Mouse (Mus musculus) myocyte (in vitro differentiated cells): ENCODE results near the gene Runx3. TPM values are rescaled to one million over a fixed set of nuclear protein-coding genes. Genes with fewer than 3 reads are reported as not detected.
A peak's percentile ranks its signal among the peaks of the same experiment; 100 is the strongest.

Source experiments
- H3K27me3 ChIP-seq: one replicate; pipeline ENCODE4 v1.6.1; 2011; ENCODE audit not compliant: control insufficient read depth, insufficient read depth, insufficient read length
- H3K36me3 ChIP-seq: one replicate; pipeline ENCODE4 v1.6.1; 2011; ENCODE audit not compliant: control insufficient read depth, insufficient read depth
- H3K4me2 ChIP-seq: one replicate; pipeline ENCODE4 v1.6.1; 2011; ENCODE audit warnings: low read depth, control low read depth
- H3K4me3 ChIP-seq: one replicate; pipeline ENCODE4 v1.5.1; 2011; ENCODE audit warnings: mild to moderate bottlenecking, control low read depth, moderate library complexity
- H3K79me2 ChIP-seq: one replicate; pipeline ENCODE4 v1.6.1; 2011; ENCODE audit not compliant: control insufficient read depth, insufficient read depth
- H3ac ChIP-seq: one replicate; pipeline ENCODE4 v1.6.1; 2011; ENCODE audit not compliant: control insufficient read depth, insufficient read length
- CEBPB ChIP-seq: IDR thresholded peaks from 2 replicates; pipeline ENCODE4 v1.6.1; 2011; ENCODE audit warnings: mild to moderate bottlenecking, moderate library complexity; ENCODE audit not compliant: poor library complexity, insufficient read depth, severe bottlenecking
- E2F4 ChIP-seq: IDR thresholded peaks from one replicate; pipeline ENCODE4 v1.6.1; 2011; ENCODE audit warnings: mild to moderate bottlenecking, control low read depth, moderate library complexity; ENCODE audit not compliant: insufficient read depth
- MAX ChIP-seq: IDR thresholded peaks from one replicate; pipeline ENCODE4 v1.6.1; 2011; ENCODE audit warnings: low read depth, mild to moderate bottlenecking, control low read depth
- MYOD1 ChIP-seq, 3 experiments: IDR thresholded peaks; one replicate each; pipeline ENCODE4 v1.6.1; 2011; ENCODE audit warnings: control low read depth in 2 of 3, low read depth in 2 of 3, mild to moderate bottlenecking in 2 of 3, moderate library complexity in 1 of 3; ENCODE audit not compliant: insufficient read length in 2 of 3, control insufficient read depth in 1 of 3
- MYOG ChIP-seq, 3 experiments: IDR thresholded peaks; one replicate each; pipeline ENCODE4 v1.6.1; 2011; ENCODE audit warnings: control low read depth in 2 of 3, low read depth in 2 of 3, mild to moderate bottlenecking in 2 of 3; ENCODE audit not compliant: insufficient read length in 2 of 3, control insufficient read depth in 1 of 3, insufficient read depth in 1 of 3
- POLR2A ChIP-seq: IDR thresholded peaks from one replicate; pipeline ENCODE4 v1.6.1; 2011; ENCODE audit warnings: low read depth, mild to moderate bottlenecking, control low read depth, moderate library complexity; ENCODE audit not compliant: insufficient read length
- POLR2AphosphoS2 ChIP-seq: IDR thresholded peaks from one replicate; pipeline ENCODE4 v1.6.1; 2011; ENCODE audit warnings: low read depth, control low read depth; ENCODE audit not compliant: insufficient read length
- REST ChIP-seq: IDR thresholded peaks from one replicate; pipeline ENCODE4 v1.6.1; 2011; ENCODE audit warnings: mild to moderate bottlenecking, control low read depth, moderate library complexity; ENCODE audit not compliant: insufficient read depth, insufficient read length
- SRF ChIP-seq: IDR thresholded peaks from one replicate; pipeline ENCODE4 v1.6.1; 2011; ENCODE audit warnings: low read depth; ENCODE audit not compliant: control insufficient read depth, insufficient read length
- TCF12 ChIP-seq: IDR thresholded peaks from one replicate; pipeline ENCODE4 v1.6.1; 2011; ENCODE audit warnings: mild to moderate bottlenecking, control low read depth; ENCODE audit not compliant: poor library complexity, insufficient read depth, severe bottlenecking
- TCF3 ChIP-seq: IDR thresholded peaks from one replicate; pipeline ENCODE4 v1.6.1; 2011; ENCODE audit warnings: low read depth, control low read depth; ENCODE audit not compliant: insufficient read length
- USF1 ChIP-seq: IDR thresholded peaks from one replicate; pipeline ENCODE4 v1.6.1; 2011; ENCODE audit warnings: low read depth, mild to moderate bottlenecking, control low read depth, moderate library complexity
- polyA plus RNA-seq: library from polyadenylated mRNA; unstranded; fragments of >200 nt; fragmentation: generic; extraction: Trizol; gene quantifications from one replicate; pipeline ENCODE4 v1.2.1, GENCODE M21; 2012; ENCODE audit warnings: missing spikeins

Gene Runx3
- polyA plus RNA-seq, 1 experiment, result 19.6 TPM

DNA sequence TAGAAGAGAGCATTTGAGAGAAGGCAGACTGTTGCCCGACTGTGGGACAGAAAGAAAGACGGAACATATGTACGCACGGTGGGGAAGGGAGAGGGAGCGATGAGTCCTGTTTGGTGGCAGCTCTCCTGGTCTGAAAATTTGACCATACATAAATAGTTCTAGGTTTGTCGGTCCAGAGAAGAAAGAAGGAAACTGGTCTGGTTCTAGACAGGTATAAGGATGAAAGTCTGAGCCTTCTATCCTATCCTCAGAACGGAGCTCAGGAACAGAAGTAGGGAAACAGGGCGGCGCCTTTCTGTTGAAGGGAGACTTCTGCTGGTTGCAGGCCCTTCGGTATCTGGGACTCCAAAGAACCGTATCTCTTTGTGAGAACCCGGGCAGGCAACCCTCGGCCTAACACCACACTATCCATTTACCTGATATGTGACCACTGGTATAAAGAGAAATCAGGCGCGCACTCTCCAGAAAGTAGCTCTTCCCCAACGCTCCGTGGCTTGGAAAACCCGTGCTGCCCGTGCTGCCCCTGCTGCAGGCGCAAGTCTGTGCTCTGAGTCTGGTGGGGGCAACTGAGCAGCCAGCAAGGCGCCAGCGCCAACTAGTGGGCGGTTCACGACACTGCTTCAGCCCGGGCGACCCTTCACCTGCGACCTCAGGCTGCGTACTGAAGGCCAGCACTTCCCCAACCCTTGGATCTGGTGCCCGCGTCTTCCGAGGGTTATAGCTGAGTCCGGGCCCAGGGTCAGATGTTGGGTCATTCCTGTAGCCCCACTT is 29.8 kb downstream of the Runx3 start:
- Histone ChIP-seq H3K36me3 (no peaks in the 10 kb centered on the region), H3K79me2 (peaks cover 23% of the 10 kb centered on the region), H3ac (no peak overlapping the region), H3K27me3 (no peaks in the 10 kb centered on the region), H3K4me3 (no peak overlapping the region), H3K4me2 (no peak overlapping the region)
- TF ChIP-seq CEBPB (no peak), MYOG (IDR thresholded peaks at IDR 0.05; ENCODE audit: control insufficient read depth in 1 of 3, insufficient read depth in 1 of 3, insufficient read length in 2 of 3, low read depth in 2 of 3) (no peak), SRF (no peak), MAX (no peak), TCF3 (no peak), E2F4 (no peak), REST (no peak)

DNA sequence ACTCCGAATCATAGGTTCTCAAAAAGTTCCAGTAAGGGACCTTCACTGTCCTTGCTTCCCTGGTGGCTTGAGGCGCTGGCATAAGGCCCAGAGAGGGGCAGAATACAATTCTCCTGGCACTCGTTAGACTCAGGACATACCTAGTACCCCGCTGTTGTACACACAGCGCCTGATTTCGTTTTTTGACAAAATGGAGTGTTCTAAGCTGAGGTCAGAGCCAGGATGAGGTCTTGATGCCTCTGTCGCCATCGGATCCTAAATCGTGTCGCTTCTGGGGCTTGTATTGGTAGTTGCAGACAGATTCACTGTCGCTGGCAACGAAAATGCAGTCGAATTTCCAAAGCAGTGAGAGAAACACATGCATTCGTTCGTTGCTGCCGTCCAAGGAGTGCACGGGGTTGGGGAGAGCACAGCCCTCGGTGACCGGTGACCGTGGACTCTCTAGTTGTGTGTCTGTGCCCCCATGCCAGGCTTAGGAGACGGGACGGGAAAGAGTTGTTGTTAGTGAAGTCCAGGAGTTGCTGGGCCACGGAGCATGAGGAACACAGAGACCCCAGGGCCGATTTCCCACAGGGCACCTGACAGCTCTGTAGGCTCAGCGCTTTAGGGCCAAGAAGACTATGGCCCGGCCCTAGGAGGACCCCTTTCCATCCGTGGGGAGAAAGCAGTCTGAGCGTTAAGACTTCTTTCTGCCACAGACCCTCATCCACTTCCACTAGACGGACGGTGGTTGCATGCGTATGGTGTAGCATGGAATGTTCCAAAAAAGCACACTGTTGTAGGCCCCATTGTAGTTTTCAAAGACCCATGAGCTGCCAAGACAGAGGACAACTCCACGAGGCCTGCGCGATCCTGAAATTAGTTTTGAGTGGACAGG is 30.9 kb downstream of the Runx3 start:
- TF ChIP-seq CEBPB (no peak), MYOG (IDR thresholded peaks at IDR 0.05; ENCODE audit: control insufficient read depth in 1 of 3, insufficient read depth in 1 of 3, insufficient read length in 2 of 3, low read depth in 2 of 3) (no peak), E2F4 (no peak), SRF (no peak), REST (no peak), USF1 (no peak), POLR2AphosphoS2 (no peak), MYOD1 (IDR thresholded peaks at IDR 0.05; ENCODE audit: control insufficient read depth in 1 of 3, insufficient read length in 2 of 3, low read depth in 2 of 3) (no peak), TCF3 (no peak), TCF12 (no peak), MAX (no peak), POLR2A (no peak)
- H3K36me3 ChIP-seq, result peaks cover 3% of the 10 kb centered on the region
- peak overlapping the region; percentile 61 for H3K4me3 ChIP-seq
- peak overlapping the region; percentile 59 for H3K4me2 ChIP-seq
- peak overlapping the region; percentile 41 for H3ac ChIP-seq
- H3K27me3 ChIP-seq, result no peaks in the 10 kb centered on the region
- H3K79me2 ChIP-seq, result peaks cover 23% of the 10 kb centered on the region

DNA sequence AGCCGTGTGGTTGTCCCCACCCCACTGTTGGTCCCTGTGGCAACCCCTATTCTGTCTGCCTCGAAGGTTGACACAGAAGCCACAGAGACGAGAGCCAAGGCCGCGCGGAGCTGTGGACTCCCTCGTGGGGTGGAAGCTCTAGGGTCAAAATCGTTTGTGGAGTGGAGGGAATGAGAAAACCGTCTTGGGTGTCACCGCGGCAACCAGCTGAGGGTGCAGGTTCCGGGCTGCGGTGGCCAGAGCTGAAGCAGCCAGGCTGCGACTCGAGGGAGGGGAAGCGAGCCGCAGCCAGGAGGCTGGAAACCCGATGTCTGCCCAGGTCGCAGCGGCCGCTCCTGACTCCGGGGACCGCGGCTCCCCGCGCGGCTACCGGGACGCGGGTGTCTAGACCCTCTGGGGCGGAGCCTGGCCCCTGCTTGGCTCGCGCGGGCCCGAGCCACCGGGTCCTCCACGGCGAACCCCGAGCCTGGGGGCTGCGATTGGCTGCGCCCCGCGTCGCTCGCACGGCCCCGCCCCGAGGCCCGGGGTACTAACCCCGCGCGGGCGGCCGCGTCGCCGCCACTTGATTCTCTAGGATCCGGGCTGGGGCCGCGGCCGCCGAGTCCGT is 31.6 kb downstream of the Runx3 start:
- Histone ChIP-seq H3K4me3 (peak overlapping the region; percentile 61), H3K36me3 (peaks cover 9% of the 10 kb centered on the region), H3K4me2 (peak overlapping the region; percentile 59), H3K27me3 (no peaks in the 10 kb centered on the region), H3ac (peak overlapping the region; percentile 41), H3K79me2 (peaks cover 23% of the 10 kb centered on the region)
- no peak for TF ChIP-seq REST
- TF ChIP-seq TCF12, result no peak

DNA sequence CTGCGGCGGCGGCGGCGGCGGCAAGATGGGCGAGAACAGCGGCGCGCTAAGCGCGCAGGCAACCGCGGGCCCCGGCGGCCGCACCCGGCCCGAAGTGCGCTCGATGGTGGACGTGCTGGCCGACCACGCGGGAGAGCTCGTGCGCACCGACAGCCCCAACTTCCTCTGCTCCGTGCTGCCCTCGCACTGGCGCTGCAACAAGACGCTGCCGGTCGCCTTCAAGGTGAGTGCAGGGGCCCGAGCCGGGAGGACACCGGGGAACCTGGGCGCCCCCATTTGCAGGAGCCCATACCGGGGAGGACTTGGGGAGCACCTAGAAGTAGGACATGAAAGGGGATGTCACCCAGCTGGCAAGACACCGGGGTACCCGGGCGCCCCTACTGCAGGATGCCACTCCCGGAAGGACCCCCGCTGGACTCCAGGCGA is 32.4 kb downstream of the Runx3 start:
- TF ChIP-seq POLR2A (peak; percentile 61), MYOG (IDR thresholded peaks at IDR 0.05; ENCODE audit: control insufficient read depth in 1 of 3, insufficient read depth in 1 of 3, insufficient read length in 2 of 3, low read depth in 2 of 3) (peak in 1 of 3 experiments; percentile 30), E2F4 (no peak), REST (peak; percentile 10), MAX (no peak)
- H3K4me2 ChIP-seq, result peak overlapping the region; percentile 75
- no peaks in the 10 kb centered on the region for H3K27me3 ChIP-seq

More for the DNA sequence above, 32.4 kb downstream of the Runx3 start:
- Histone ChIP-seq H3ac (peak overlapping the region; percentile 41), H3K36me3 (peaks cover 9% of the 10 kb centered on the region), H3K79me2 (peaks cover 23% of the 10 kb centered on the region), H3K4me3 (peak overlapping the region; percentile 61)
